Mouse (Mus musculus): ENCODE results near the gene Amhr2. TPM values are rescaled to one million over a fixed set of nuclear protein-coding genes. Genes with fewer than 3 reads are reported as not detected.

Amhr2 gene
- total RNA-seq, 2 experiments from 2014 or later: 0.52 to 0.71 TPM

DNA sequence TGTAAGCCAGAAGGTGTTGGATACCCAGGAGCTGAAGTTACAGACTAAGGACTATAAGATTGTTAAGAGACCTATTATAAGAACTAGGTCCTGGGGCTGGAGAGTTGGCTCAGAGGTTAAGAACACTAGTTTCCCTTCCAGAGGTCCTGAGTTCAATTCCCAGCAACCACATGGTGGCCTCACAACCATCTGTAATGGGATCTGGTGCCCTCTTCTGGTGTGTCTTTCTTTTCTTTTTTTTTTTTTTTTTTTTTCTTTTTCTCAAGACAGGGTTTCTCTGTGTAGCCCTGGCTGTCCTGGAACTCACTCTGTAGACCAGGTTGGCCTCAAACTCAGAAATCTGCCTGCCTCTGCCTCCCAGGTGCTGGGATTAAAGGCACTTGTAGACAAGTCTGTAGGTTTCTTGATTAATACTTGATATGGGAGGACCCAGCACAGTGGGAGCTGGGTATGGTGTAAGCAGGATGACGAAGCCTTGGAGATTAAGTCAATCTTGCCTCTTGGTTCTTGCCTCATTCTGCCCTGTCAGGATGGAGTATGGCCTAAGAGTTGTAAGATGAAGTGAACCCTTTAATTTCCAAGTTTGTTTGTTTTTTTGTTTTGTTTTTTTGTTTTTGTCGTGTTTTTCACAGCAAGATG lies 21.4 kb upstream of the Amhr2 start:
- no peak for DNase-seq (ENCODE audit: low spot score in 2 of 2)

DNA sequence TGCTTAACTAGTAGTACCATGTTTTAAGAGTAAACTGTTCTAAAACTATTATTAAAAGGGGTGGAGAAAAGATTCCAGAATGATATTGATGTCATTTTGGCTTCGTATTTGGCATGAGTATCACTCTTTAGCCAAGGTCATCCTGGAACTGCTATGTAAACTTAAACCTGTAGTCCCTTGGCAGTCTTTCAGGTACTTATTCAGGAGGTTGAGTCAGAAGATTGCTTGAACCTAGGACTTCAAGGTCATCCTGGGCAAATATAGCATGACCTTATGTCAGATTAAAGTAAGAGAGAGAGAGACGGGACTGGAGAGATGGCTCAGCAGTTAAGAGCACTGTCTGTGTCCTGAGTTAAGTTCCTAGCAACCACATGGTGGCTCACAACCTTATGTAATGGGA lies 20.5 kb upstream of the Amhr2 start:
- no peak for DNase-seq (ENCODE audit: low spot score in 2 of 2)

DNA sequence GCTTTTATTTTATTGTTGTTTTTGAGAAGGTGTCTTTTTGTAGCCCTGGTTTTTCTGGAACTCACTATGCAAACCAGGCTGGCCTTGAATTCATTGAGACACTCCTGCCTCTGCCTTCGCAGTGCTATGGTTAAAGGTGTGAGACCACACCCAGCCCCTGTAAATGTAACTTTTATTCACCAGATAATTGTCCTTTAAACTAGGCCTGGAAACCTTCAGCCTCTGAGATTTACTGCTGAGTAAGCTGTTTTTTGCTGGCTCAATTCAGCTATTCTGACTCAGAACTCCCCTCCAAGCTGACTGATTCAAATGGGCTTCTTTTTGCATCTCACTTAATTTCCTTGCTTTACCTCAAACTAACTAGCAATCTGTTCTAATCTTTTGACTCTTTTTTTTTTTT lies 18.2 kb upstream of the Amhr2 start:
- no peak for DNase-seq (ENCODE audit: low spot score in 2 of 2)

DNA sequence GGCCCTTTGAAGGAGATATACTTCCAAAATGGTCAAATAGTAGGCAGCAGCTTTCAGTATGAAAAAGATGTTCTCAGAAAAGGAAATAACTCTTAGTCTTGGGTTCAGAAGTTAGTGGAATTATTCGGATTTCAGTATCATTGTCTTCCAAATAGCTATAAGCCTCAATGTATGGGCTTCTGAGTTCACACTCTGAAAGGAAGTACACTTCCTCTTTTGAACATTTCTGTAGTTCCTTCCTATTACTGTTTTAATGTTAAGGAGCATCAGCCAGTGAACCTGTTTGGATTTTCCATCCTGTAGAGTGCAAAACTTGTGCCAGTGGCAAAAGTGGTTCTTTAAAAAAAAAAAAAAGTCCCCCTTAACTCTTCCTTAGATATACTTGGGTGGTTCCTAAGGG lies 13.1 kb upstream of the Amhr2 start:
- no peak for DNase-seq (ENCODE audit: low spot score in 2 of 2)

DNA sequence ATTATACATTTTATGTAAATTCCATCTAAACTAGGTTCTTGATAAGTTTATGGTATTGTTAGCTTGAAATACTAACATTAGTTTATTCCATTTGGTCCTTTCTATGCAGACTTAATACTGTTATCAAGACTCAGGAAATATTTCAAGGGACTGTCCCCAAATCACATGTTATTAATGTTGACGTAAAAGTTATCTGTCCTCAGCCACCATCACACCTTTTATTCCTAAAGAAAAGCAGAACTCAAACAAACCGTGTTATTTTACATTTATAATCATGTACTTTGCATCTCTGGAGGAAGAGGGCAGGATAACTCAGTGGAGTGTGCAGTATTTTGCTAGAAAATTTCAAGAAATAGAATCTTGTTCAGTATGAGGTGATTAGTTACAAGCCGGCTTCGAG lies 12.0 kb upstream of the Amhr2 start:
- DNase-seq (ENCODE audit: low spot score in 2 of 2): no peak

DNA sequence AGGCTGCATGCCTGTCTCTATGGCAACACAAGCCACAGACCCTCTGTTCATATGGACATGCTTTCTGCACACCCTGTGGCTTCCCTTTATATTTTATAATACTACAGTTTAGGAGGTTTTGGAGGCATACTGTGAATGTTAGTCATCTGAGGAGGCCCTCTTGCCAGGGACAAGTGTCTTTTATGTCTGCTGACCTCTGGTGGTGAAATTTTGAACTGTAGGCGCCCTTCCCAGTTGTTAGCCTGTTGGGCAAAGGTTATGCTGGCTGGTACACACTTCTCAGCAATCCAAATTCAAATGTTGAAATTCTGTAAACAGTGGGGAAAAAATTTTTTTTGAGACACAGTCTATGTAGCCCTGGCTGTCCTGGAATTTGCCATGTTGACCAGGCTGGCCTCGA lies 2.7 kb upstream of the Amhr2 start:
- DNase-seq (ENCODE audit: low spot score in 2 of 2): peak; percentile 79 to 85

DNA sequence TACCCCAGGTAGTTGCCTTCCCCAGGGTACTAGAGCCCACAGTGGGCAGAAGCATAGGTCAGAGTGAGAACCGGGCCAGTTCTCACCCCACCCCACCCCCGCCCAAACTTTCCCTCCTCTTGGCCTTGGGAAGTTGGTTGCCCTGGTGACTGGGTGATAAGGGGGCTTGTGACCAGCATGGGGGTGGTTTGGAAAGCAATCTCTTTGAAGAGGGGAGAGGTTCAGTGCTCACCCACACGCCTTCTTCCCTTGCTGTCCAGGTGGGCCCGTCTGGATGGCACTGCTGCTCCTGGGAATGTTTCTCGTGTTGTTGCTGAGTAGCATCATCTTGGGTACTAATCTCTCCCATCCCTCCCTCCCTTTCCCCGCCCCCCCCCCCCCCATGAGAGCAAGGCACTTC lies 1.3 kb downstream of the Amhr2 start:
- DNase-seq (ENCODE audit: low spot score in 2 of 2): no peak

DNA sequence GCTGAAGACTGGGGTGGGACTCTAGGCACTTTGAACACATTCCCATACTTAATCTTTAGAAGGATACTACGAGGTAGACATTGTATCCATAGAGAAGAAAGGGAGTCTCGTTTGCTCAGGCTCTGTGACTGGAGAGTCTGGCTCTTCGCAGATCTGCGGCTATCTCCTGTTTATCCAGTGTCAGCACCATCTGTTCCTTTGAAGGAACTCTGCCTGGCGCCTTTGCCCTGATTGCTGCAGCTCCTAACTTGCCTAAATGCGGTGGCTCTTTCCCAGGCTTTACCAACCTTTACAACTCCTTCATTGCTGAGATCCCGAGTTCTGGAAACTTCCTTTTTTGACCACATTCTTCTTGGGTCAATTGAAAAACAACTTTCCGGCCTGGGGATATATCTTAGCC lies 4.2 kb downstream of the Amhr2 start:
- DNase-seq (ENCODE audit: low spot score in 2 of 2): no peak

DNA sequence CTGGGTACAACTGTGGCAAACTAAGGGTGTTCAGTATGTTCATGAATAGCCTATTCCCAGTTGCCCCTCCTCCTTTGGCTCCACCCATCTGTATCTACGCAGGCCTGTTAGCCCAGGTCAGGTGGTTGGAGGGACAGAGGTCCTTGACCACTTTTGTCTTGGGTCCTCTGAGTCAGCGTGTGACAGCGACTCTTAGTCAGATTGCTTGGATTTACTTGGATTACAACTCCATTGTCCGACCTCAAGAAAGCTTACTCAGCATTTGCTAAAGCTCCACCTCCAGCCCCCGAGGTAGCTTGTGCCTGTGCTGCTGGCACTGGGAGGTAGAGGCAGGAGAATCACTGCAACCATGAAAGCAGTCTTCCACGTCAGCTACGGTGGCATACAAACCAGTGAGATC lies 5.8 kb downstream of the Amhr2 start:
- no peak for DNase-seq (ENCODE audit: low spot score in 2 of 2)

DNA sequence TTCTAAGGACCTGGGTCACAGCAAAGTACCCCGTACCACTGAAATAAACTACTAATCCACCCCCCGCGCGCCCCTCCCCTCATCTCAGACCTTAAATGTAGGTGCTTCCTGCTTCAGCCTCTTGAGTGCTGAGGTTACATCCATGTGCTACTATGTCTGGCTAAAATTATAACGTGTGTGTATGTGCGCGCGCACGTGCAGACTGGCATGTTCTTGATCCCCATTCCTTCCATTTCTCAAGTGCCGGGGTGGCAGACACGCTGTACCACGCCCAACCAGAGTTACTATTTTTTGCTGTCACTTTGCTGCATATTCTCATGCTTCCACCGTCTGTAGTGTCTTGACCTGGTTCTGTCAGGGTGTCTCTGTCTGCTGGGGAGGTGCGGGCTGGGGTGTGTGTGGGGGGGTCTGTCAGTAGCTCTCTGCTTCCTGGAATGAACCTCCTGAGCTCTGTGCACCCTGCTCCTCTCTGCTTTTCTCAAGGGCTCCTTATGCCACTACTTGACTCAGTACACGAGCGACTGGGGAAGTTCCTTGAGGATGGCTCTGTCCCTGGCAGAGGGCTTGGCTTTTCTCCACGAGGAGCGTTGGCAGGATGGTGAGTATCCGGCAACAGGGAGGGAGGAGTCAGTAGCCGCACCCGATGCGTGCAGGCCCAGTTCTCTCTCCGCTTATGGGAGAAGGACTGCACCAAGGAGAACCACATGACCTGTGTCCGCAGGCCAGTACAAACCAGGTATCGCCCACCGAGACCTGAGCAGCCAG lies 6.7 kb downstream of the Amhr2 start:
- no peak for DNase-seq (ENCODE audit: low spot score in 2 of 2)

DNA sequence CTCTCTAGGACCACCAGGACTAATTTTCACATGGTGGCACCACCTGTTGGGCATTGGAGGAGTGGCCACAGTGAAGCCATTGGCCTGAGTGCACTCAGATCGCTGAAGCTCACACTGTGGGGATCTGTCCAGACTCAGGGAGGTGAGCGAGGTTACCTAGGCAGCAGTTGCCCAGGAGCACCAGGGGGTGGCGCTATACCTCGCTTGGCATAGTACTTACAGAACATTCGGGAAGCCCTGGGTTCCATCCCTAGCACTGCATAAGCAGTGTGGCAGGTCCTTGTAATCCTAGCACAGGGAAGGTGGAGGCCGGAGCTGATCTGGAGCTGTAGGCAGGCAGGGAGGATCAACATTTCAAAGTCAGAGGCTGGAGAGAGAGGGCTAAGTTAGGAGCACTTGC lies 10.8 kb downstream of the Amhr2 start:
- no peak for DNase-seq (ENCODE audit: low spot score in 2 of 2)

DNA sequence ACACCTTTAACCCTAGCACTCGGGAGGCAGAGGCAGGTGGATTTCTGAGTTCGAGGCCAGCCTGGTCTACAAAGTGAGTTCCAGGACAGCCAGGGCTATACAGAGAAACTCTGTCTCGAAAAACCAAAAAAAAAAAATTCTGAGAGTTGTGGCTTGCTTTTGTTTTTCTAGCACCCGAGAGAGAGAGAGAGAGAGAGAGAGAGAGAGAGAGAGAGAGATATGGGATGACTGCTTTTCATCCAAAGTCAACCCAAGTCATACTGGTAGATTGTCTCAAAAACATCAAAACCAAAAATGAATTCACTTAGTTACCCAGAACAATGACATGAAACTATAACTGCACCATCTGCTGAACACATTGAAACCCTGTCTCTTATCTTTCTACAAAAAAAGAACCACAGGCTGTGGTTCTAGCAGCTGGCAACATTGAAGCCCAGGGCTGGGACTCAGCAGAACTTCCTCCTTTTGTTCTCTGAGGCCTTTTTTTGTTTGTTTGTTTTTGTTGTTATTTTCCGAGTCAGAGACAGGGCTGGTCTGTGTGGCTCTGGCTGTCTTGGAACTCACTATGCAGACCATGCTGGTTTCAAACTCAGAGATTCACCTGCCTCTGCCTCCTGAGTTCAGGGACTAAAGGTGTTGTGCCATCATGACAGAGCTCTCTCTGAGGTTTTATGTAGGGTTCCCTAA lies 13.0 kb downstream of the Amhr2 start:
- no peak for DNase-seq (ENCODE audit: low spot score in 2 of 2)

DNA sequence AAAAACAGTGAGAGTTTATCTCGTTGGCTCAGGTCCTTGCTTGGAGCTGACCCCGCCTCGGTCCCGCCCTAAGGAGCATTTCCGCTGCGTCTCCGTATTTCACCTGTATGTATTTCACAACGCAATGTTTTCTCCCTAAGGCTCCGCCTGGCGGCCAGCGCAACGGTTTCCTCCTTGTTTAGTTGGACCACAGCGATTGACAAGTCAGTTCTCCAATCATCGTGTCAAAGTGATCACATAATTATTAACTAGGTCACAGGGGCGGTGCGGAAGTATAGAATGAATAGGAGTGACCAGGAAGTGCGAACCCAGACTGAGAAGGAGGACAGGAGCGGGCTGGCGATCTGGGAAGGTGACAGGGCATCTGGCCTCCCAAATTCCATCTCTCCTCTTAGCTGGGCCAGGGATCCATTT lies 13.7 kb downstream of the Amhr2 start, which contains the start of gene Prr13:
Gene Prr13, plus strand, starts transcription at position 125 of the 414 bp plus-strand sequence.
- DNase-seq (ENCODE audit: low spot score in 2 of 2): peak; percentile 73 to 88

DNA sequence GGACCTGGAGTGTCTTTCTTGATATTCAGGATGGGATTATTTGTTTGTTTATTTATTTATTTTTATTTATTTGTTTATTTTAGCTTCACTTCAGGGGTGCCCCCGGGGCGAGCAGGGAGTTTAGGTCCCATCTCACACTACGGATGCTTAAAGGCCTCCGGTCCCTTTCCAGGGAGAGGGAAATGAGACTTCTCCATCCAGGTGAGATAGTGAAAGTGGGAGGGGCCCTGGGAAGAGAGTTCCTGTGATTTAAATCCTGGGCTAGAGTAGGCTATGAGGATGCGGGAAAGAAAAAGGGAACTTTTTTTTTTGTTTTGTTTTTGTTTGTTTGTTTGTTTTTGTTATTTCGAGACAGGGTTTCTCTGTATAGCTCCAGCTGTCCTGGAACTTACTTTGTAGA lies 14.2 kb downstream of the Amhr2 start:
- no peak for DNase-seq (ENCODE audit: low spot score in 2 of 2)

DNA sequence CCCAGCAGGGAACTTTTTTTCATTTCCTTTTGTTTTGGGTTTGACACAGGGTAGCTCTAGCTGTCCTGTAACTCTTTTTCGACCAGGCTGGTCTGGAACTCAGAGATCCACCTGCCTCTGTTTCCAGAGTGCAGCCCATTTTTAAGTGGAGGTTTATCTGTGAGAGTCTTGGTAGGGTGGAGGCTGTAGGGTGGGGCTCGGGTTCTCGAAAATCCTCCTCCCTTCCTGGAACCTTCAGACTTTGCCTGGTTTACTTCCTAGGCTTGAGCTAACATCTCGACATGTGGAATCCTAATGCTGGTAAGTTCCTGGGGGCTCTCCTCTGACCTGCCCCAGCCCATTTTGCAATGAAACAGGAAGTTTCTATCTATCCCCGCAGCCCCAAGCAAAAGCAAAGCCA lies 14.7 kb downstream of the Amhr2 start:
- no peak for DNase-seq (ENCODE audit: low spot score in 2 of 2)

DNA sequence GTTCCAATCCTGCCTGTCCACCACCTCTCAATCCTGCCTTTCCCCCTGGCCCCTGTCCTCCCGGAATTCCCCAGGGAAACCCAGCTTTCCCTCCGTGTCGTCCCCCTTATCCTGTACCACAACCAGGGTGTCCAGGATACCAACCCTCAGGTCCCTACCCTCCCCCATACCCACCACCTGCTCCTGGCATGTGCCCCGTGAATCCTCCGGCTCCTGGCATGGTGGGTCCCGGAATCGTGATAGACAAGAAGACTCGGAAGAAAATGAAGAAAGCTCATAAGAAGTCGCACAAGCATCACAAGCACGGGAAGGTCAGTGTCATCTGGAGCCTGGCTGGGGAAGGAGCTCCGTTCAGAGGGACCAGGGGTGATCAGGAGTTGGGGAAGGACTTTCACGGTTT lies 15.2 kb downstream of the Amhr2 start:
- no peak for DNase-seq (ENCODE audit: low spot score in 2 of 2)

DNA sequence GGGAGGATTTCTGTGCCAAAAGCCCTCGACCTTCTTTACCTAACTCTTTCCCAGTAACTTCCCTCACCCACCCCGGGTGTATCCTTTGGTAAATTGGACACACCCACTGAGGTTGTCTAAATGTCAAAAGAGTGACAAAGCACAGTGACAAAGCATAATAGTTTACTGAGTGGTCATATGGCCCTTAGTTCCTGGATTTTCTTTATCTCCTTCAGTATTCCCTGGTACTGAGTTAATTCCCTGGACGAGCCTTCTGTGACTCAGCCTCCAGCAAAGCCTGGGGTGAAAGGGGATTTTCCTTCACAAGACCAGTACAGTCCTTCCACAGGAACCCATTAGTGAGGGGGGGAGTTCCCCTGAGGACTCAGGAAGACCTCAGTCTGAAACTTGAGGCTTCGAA lies 15.8 kb downstream of the Amhr2 start:
- no peak for DNase-seq (ENCODE audit: low spot score in 2 of 2)

DNA sequence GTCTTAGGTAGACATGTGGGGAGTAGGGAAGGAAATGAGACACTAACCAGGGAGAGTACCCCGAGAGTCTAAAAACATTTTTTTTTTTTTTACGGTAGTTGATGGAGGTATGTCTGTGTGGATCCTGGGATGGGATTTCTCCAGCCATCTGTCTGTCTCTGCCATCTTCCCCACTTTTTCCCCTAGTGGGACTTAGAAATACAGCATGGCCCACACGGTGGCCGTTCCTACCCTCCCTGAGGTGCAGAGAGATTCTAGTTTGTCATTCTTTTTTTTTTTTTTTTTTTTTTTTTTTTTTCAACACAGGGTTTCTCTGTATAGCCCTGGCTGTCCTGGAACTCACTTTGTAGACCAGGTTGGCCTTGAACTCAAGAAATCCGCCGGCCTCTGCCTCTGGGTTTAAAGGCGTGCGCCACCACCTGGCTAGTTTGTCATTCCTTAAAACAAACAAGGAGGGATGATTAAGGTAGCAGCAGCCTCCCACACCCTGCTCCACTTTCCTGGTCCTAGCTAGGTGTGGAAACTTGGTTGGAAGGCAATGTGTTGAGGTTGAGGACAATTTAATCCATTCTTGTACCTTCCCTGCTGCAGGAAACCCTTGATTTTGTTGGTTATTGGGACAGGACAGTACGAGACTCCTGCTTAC lies 16.4 kb downstream of the Amhr2 start:
- DNase-seq (ENCODE audit: low spot score in 2 of 2): no peak

DNA sequence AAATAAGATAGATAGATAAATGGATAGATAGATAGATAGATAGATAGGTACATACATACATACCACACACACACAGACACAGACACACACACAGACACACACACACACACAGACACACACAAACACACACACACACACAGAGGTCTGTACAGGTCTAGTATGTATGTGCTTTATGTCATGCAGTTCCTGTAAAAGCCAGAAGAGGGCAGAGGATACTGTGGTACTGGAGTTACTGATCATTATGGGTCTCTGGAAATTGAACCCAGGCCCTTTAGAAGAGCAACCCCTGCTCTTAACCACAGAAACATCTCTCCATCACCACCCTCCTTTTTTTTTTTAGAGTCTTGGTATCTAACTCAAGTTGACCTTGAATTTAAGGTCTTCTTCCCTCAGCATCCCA lies 18.5 kb downstream of the Amhr2 start:
- no peak for DNase-seq (ENCODE audit: low spot score in 2 of 2)

DNA sequence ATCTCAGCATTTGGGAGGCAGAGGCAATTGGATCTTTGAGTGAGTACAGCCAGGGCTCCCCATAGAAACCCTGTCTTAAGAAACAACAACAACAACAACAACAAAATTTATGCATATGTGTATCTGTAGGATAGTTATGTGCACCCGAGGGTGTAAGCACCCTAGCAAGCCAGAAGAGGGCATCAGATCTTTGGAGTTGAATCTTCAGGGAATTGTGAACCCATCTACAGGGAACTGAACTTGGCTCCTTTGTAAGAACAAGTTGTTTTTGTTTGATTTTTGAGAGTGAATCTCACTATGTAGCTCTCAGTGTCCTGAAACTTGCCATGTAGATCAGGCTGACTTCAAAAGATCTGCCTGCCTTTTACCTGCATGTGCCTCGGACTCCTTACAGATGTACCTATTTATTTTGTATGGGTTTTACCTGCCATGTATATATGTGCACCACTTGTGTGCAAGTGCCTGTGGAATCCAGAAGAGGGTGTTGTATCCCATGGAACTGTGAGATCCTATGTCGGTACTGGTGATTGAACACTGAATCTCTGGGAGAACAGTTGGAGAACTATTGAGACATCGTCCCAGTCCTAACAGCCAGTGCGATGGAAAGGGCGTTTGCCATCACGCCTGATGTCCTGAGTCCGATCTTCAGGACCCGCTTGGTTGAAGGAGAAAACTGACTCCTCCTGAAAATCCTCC lies 23.7 kb downstream of the Amhr2 start:
- DNase-seq (ENCODE audit: low spot score in 2 of 2): no peak

DNA sequence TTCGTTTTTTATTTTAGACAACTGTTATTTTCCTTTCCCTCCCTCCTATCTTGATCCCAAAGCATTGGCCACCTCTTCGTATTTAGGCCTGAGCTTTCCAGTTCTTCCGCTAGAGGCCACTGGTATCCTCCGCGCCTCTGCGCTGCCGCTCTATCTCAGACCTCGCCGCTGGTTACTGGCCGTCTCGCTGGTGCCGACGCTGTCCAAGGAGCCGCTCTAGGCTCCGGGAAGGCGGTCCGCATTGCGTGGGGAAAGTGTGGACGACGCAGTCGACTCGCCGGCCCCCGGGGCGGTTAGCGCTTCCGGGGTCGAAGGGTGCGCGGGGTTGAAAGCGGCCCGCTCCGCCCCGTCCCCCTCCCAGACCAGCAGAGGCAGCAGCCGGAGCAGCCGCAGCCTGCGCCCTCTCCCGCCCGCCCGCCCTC lies 25.0 kb downstream of the Amhr2 start, which contains the start of gene Pcbp2:
Gene Pcbp2, plus strand, starts transcription at position 357 of the 422 bp plus-strand sequence.
- peak; percentile 94 to 97 for DNase-seq (ENCODE audit: low spot score in 2 of 2)
